Mouse (Mus musculus) retina, postnatal 1 day (tissue): ENCODE results near the gene Aacs.

Experiments used
- DNase-seq: peaks from one replicate; pipeline ENCODE4 v3.0.0-alpha.2; 2012

The Aacs gene

DNA sequence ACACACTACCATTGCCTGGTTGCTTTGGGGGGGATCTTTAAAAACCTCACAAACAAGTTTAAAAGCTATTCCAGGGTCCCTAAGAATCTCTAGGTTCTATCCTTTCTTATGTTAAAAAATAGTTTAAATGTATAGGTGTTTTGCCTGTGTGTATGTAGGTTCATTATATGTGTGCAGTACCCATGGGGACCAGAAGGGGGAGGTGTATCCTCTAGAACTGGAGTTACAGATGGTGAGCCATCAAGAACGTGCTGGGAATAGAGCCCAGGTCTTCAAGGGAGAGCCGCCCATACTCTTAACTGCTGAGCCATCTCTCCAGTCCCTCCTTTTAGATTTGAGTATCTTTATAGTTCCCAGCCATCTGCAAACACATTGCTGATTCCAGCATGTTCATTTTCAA is 69.5 kb downstream of the Aacs start:
- DNase-seq: no peak

DNA sequence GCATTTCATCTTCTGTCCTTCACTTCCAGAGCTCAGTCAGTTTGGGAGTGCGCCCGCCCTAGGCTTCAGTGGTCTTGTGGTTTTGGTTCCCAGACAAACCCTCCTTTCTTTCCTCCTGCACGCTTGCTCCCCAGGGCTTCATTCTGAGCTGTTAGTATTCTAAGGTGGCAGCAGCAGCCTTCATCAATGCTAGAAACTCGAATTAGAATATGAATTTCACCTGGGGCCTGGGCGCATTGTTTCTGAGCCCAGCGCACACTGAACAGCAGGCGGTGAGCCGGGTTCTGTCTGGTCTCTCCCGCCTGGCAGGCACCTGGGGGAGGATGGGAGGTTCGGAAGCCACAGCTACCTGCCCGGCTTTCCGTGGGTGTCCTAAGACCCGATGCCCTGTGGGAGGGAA is 70.7 kb downstream of the Aacs start:
- no peak for DNase-seq

DNA sequence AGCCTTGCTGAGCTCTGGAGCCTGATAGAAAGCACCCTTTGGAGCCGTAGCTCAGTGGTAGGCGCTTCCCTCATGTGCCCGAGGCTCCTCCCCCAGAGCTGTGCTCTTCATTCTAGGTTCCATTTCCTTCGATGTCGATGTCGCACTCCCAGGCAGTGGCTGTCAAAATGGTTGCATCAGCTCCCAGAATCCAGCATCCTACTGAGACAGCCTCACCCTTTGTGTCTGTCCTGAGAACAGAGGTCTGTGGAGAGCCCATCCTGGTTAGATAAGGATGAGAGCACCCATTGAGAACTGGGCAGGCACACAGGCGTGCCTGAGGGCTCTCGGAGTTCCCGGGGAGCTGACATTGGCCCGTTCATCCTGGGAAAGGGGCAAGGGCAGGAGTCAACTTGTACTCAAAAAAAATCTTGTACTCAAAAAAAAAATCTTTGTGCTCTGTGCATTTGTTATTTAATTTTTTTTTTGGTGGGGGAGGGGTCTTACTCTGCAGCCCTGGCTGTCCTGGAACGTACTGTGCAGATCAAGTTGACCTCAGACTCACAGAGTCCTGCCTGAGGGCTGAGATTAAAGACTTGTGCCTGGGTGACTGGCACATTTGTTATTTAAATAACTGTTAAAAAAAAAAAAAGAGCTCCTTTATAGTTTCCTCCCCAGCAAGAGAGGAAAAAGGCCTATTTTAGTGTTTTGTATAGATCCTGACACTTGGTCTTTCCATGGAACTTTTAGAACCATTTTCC is 74.3 kb downstream of the Aacs start:
- peak; percentile 68 for DNase-seq

DNA sequence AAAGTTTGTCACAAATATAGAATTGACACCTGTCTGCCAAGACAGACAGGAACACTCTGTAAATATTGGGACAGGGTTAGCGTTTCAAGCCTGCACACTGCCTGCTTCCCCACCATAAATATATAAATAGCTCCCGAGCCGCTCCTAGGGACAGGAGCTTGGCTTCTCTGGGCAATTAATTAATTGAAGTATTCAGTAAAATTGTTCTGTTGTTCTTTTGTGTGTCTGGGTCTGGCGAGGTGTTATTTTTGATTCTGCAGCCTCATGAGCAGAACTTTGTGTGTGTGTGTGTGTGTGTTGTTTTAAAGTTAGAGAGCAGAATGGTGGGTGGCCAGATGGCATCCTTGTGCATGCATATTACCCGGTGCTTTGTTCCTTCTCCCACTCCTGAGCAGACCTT is 80.1 kb downstream of the Aacs start:
- no peak for DNase-seq

DNA sequence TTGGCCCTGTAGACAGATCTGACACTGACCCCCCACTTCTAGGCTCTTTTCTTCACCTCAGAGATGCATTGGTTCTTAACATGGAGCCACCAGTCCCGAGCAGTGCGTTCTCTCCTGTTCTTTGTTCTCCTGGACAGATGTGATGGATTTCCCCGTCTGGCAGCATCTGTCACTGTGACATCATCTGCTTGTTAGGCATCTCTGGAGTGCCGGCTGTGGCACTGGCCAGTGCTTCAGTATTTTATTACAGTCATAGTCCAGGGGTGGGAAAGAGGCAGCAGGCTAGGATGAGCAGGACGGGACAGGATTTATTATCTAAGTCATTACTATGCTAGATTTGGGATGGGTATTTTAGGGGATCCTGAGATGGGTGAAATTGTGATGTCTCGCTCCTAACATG is 87.9 kb downstream of the Aacs start:
- no peak for DNase-seq

DNA sequence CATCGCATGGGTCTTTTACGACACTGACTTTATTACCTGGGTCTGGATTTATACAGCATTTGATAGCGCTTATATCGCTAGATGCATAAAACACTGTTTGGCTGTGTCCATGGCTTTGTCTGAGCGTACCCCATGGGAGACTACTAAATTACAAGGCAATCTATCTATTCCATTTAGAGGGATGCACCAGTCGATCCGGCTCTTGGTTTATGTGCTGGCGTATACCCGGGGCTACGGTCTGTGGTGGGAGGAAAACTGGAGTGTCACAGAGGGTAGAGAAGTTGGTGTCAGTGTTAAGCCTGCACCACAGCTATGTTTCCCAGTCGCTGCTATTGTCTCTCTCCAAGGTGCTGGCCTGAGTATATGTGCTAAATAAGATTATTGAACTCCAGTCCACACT is 90.1 kb downstream of the Aacs start:
- DNase-seq: no peak
